Mouse (Mus musculus): Measurements from ENCODE around the gene Polg2.
"Not testable (repeated sequence)": the region's sequence is repeated elsewhere in the genome, so short reads cannot be mapped to it uniquely, and the experiment has no call there.

The Polg2 gene

GRCm38 (mm10) chr11:106788775-106789459, 9.6 kb upstream of the Polg2 start, which contains the start of the genes Ddx5 and Cep95:
Gene Ddx5 (minus strand): TSS chr11:106789185.
Gene Cep95 (plus strand): TSS chr11:106789252.
- DNase-seq: peak; percentile 99

- peak; percentile 100 for DNase-seq
These were observed 8.9 kb upstream of the Polg2 start for GRCm38 (mm10) chr11:106788026-106788774.

- peak; percentile 95 to 96 for DNase-seq
These were observed 8.0 kb upstream of the Polg2 start for GRCm38 (mm10) chr11:106787131-106788025.

GRCm38 (mm10) chr11:106785043-106785442, 5.7 kb upstream of the Polg2 start:
- no peak for DNase-seq

- no peak for DNase-seq
These were observed 5.1 kb upstream of the Polg2 start for GRCm38 (mm10) chr11:106784476-106784875.

GRCm38 (mm10) chr11:106782841-106783764, 3.8 kb upstream of the Polg2 start:
- DNase-seq: no peak

- DNase-seq: not testable (repeated sequence)
These were observed 2.9 kb upstream of the Polg2 start for GRCm38 (mm10) chr11:106782271-106782670.

- no peak for DNase-seq
These were observed 1.4 kb upstream of the Polg2 start for GRCm38 (mm10) chr11:106780590-106781220.

- DNase-seq: no peak
These were observed 720 bp upstream of the Polg2 start for GRCm38 (mm10) chr11:106780089-106780425.

GRCm38 (mm10) chr11:106778589-106779387, 549 bp downstream of the Polg2 start:
- no peak for DNase-seq

GRCm38 (mm10) chr11:106778132-106778531, 1.2 kb downstream of the Polg2 start:
- DNase-seq: no peak

- DNase-seq: no peak
These were observed 1.9 kb downstream of the Polg2 start for GRCm38 (mm10) chr11:106777395-106777794.

GRCm38 (mm10) chr11:106776960-106777359, 2.4 kb downstream of the Polg2 start:
- no peak for DNase-seq

GRCm38 (mm10) chr11:106773061-106773460, 6.3 kb downstream of the Polg2 start:
- DNase-seq: no peak

GRCm38 (mm10) chr11:106770195-106770974, 9.0 kb downstream of the Polg2 start:
- peak; percentile 31 to 44 for DNase-seq

GRCm38 (mm10) chr11:106767516-106767915, 11.8 kb downstream of the Polg2 start:
- no peak for DNase-seq

- DNase-seq: no peak
These were observed 12.7 kb downstream of the Polg2 start for GRCm38 (mm10) chr11:106766611-106767162.

- no peak for DNase-seq
These were observed 16.5 kb downstream of the Polg2 start for GRCm38 (mm10) chr11:106762800-106763185.

GRCm38 (mm10) chr11:106762139-106762799, 17.1 kb downstream of the Polg2 start:
- DNase-seq: no peak
